Mouse (Mus musculus) heart, adult 11 months (tissue): ENCODE data around the gene Megf8.

Source experiments
- DNase-seq: peaks from one replicate; pipeline ENCODE4 v3.0.0; 2022

The Megf8 gene

DNA sequence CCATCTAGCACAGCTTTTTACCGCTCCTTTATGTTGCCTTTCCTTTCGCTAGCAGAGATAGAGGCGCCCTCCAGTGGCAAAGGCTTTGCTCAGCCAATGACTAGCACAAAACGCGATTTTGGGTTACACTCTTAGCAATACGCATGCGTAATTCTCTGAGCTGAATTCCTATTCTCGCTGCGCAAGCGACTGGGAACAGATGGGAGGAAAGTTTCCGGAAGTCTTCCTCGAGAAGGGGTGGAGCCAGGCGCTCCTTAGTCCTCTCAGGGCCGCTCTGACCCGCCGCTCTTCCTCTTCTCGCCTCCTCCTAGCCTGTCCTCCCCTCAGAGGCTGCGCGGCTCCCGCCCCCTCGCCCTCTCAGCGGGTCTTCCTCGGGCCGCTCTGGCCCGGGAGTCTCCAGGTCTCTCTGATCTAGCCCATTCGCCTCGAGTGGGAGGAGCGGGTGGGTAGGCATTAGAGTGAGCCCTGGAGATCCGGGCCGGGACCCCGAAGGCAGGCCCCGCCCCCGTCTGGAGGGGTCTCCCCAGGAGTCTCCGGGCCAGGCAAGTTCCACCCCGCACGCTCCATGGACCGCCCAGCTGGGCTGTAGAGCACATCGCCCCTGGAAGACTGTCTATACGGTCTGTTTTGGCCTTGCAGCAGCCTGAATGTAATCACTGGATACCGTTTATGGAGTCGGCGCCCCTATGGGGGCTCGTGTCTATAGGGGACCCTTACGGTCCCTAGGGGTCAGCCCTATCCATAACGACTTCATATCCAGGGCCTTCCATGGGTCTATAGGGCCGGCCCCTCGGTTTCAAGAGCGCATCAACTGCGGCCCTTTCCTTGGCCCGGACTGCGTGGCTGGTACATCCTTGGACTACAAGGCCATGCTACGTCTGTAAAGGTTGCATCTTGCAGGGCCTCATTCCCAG is at the start of gene Megf8:
TSS of gene Megf8 (plus strand) at position 633 of the 914 bp plus-strand sequence.
- DNase-seq, result peak; percentile 100

DNA sequence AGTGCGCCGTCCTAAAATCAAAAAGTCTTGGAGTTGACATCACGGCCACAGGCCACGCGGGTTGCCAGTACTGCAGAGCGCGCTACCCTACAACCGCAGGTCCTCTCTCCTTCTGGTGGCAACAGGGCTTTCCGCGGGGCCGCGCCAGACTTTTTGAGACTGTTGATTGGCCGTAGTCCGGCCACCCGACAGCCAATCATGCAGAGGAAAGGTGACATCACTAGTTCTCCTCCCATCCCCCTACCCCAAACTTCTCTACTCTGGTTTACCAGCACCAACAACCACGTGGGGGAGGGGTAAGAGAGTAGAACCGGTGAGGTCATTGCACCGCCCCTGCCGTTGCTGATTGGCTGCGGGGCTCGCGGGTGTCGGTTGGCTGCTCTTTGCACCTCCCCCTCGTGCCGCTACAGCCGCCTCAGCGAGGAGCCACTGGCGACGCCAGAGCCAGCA is 49.6 kb upstream of the Megf8 start, which contains the start of gene Cic:
TSS of gene Cic (plus strand) at position 404 of the 450 bp plus-strand sequence.
- peak; percentile 100 for DNase-seq

DNA sequence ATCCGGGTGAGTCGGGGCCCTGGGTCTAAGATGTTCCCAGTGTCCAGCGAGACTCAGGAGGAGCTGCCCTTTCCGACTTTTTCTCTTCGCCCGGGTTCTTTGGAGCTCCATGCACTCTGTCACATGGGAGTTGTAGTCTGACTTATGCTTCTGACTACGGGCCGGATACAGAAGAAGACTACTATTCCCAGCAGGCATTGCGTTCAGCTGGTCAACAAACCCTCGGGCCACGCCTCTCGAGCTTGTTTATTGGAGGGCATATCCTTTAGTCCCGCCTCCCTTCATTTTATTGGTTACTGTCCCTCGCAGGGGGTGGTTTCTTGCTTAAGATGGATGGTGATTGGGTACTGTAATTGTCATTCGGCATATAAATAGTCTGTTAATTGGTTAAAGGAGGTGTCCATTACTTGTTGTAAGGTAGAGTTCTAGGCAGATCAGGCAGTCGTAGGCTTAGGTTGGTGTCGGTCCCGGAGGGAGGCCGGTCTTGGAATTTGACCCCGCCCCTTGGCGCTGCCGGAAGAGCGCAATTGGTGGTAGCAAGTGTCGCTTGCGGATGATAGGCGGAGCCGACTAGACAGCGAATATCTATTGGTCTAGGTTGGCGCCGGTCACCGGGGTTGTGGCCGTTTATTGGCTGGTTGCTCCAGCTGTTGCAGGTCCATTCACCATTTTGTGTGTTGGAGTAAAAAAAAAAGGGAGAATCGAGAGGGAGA is 49.1 kb upstream of the Megf8 start:
- peak; percentile 100 for DNase-seq

DNA sequence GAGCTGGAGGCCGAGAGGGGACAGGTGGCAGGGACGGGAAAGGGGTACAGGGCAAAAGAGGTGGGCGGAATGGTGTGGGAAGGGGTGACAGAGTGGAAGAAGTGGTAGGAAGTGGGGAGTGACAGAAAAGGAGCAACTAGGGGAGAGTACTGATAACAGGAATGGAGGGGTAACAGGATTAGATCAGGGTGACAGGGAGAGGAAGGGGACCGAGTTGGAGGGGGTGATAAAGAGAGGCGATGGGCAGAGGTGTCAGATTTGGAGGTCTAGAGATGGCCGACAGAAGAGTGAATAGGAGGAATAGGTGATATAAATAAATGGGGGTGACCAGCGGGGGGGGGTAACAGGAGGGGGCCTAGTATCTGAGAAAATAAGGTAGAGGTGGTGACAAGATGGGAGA is 48.4 kb upstream of the Megf8 start:
- no peak for DNase-seq

DNA sequence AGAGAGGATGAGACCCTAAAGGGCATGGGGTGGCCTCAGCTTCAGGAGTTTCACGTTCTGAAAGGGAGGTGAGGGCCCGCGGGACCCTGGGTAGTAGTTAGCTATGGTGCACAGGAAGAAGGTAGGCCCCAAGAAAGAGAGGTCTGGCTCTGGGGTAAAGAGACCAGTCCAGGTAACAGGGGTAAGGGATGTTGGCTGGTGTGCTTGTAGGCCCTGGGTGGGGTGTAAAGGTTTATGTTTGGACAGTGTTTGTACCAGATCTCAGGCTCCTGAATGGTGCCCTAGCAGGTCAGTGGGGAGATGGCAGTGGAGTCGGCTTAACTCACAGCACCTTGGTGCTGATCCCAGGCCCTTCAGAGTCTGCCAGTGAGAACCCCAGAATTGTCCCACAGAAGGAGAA is 47.9 kb upstream of the Megf8 start:
- DNase-seq, result peak; percentile 93

DNA sequence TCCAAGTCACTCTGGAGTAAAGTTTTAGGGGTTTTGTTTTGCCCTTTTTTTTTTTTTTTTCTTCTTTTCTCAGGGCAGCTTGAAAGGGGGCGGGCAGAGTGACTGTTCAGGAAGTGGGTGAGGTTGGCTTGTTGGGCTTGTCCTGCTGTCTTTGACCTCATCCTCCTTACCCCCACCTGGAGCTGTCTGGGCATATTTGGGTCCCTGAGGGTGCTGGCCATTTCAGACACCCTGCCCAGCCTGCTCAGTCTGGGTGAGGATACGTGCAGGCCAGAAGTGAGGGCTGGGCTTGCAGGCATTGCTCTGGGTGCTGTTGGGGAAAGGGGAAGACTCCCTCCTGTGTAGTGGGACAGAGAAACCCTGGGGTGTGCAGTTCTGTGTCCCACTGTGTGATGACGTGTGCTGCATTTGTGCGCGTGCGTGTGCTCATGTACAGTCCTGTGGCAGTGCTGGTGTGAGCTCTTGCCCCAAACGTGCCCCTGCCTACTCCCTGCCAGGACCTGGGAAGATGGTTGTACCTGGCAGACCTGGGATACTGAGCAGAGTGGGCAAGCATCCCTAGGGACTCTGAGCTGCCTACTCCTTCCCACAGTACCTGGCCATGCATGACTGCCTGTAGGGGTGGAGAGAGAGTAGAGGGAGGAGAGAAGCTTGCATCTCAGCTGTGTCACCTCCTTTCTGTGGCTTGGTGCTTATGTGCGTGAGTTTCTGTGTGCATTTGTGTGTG is 47.3 kb upstream of the Megf8 start:
- peak; percentile 95 for DNase-seq

DNA sequence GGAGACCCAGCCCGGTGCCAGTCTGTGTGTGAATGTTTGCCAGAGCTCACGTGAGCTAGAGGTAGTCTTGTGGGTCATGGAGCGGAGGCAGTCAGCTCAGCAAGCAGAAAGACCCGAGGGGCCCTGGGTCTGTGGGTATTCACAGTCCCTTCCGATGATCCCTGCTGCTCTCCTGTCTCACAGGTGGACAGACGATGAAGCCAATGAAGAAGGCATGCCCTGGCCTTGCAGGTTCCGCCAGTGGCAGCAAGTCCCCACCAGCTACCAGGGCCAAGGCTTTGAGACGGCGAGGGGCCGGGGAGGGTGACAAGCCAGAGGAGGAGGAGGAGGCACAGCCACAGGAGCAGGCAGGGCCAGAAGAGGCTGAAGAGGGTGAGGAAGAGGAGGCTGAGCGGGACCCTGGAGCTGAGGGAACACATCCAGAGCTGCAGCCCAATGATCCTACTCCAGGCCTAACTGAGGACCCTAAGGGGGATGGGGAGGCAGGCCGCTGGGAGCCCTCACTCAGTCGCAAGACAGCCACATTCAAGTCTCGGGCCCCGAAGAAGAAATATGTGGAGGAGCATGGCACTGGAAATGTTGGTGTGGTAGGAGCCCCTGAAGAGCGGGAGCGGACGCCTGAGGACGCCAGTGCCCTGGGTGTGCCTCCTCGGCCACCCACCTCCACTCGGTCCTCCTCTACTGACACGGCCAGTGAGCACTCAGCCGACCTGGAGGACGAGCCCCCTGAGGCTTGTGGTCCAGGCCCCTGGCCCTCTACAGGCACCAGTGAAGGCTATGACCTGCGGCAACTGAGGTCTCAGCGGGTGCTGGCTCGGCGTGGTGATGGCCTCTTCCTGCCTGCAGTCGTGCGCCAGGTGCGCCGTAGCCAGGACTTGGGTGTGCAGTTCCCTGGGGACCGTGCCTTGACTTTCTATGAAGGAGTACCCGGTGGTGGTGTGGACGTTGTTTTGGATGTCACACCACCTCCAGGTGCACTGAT is 46.0 kb upstream of the Megf8 start:
- peak; percentile 93 for DNase-seq

DNA sequence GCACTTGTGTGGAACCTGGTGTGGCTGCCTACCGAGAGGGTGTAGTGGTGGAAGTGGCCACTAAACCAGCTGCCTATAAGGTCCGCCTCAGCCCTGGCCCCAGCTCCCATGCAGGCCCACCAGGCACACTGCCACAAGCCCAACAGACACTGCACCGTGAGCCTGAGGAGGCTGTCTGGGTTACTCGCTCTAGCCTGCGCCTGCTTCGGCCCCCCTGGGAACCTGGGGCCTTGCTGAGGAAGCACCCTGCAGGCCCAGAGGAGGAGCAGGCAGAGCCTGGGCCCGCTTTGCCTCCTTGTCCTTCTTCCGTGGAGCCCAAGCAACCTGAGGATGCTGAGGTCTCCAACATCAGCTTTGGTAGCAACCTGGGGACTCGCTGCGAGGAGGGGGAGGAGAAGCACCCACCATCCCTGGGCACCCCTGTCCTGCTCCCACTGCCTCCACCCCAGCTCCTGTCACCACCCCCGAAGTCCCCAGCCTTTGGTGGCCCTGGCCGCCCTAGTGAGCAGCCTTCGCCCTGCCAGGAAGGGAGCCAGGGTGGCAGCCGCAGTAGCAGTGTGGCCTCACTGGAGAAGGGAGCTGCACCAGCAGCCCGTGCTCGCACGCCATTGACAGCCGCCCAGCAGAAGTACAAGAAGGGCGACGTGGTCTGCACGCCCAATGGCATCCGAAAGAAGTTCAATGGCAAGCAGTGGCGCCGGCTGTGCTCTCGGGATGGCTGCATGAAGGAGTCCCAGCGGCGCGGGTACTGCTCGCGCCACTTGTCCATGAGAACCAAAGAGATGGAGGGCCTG is 45.1 kb upstream of the Megf8 start:
- peak; percentile 91 for DNase-seq

DNA sequence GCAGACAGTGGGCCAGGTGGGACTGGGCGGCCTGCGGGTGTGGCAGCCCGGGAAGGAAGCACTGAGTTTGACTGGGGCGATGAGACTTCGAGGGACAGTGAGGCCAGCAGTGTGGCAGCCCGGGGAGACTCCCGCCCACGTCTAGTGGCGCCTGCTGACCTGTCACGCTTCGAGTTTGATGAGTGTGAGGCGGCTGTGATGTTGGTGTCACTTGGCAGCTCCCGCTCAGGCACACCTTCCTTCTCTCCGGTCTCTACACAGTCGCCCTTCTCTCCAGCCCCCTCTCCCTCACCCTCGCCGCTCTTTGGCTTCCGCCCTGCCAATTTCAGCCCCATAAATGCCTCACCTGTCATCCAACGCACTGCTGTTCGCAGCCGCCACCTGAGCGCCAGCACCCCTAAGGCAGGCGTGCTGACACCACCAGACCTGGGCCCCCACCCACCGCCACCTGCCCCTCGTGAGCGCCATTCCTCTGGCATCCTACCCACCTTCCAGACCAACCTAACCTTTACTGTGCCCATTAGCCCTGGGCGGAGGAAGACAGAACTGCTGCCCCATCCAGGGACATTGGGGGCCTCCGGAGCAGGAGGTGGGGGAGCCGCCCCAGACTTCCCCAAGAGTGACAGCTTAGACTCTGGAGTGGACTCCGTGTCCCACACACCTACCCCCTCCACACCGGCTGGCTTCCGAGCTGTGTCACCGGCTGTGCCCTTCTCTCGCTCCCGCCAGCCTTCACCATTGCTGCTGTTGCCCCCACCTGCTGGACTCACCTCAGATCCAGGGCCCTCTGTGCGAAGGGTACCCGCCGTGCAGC is 44.3 kb upstream of the Megf8 start:
- DNase-seq, result peak; percentile 91

DNA sequence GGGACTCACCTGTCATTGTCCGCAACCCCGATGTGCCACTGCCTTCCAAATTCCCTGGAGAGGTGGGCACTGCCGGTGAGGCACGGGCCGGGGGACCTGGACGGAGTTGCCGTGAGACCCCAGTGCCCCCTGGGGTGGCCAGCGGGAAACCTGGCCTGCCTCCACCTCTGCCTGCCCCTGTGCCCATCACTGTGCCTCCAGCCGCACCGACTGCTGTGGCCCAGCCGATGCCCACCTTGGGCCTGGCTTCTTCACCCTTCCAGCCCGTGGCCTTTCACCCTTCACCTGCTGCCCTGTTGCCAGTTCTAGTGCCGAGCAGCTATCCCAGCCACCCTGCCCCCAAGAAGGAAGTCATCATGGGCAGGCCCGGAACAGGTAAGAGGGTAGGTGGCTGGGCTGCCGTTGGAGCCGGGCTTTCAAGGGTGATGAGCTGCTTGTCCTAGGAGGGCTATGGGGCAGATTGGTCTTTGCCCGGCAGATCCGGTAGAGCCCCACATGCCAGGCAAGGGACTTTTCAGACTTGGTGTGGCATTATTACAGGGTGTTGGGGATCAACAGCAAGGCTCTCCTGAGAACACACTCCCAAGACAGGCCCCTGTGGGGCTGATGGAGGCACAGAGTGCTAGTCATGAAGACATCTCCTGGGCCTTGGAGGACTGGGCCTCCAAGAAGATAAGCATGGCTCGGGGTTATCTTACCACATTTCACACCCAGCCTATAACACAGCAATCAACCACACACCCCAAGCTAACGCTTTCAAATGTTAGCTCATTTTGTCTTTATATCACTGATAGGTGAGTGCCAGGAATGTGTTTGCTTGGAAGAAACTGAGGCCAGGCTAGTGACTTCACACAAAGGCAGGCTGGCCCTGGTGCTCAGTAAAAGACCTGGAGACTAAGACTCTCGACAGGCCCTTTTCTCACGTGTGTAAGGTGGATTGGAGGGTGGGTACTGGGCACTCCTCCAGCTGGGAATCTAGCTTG is 43.4 kb upstream of the Megf8 start:
- peak; percentile 91 for DNase-seq

DNA sequence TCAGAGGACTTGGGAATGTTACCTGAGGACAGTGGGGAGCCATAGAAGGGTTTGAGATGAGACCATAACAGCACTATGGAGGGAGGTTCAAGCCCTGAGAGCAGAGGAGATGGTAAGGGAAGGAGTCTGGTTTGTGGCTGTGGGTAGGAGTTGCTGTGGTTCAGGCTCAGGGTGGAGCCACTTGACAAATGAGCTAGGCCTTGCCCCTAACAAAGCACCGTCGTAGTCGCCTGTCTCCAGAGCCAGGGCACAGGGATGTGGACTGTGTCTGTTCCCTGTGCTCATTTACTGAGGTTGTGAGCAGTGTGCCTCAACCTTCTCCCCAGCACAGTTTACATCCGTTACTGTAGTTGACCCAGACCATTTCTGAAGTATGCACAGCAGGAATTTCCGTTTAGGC is 42.4 kb upstream of the Megf8 start:
- DNase-seq, result no peak

DNA sequence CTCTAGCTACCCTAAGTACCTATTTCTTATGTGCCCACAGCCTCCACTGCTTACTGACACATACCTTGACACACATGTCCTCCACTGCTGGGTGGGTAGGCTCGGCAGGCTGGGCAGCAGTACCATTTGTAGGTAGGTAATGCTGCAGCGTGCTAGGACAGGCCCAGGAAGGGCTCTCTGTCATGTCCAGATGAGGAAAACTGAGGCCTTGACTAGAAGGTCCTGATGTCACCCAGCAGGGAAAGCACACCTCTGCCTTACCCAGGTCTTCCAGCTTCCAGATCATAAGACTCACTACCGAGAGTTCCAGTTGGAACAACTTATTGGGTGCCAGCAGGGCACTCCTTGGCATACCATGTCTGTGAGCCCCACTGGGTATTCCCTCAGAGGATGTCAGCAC is 42.0 kb upstream of the Megf8 start:
- peak; percentile 85 for DNase-seq

DNA sequence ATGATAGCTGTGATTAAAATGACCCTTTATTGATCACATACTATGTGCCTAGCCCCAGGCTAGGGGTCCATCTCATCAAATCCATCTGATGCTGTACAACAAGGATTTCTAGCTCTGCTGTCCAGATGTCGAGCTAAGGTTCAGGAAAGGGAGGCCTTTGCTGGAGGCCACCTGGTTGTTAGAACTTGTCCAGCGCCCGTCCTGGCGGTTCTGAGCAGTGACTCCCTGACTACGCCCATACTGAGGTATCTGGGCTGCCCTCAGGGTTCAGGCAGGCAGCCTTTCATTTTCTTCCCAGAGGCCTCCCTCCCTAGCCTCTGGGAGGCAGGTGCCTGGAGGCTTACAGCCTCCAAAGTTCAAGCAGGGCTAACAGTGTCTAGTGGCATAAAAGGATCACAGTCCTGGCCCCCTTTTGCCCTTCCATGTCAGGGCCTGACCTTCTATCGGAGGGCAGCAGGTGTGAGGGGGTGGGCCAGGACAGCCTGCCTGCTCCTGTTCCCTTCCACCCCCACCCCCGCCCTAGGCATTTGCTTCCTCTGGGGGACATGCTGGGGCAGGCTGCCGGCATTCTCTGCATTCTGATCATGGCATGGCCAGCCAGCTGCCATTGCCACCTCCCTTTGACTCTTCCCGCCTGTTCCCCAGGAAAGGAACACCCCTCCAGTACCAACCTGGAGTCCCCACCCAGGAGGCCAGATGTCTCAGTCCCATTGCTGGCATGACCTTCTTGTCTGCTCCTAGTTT is 41.2 kb upstream of the Megf8 start:
- peak; percentile 91 for DNase-seq

DNA sequence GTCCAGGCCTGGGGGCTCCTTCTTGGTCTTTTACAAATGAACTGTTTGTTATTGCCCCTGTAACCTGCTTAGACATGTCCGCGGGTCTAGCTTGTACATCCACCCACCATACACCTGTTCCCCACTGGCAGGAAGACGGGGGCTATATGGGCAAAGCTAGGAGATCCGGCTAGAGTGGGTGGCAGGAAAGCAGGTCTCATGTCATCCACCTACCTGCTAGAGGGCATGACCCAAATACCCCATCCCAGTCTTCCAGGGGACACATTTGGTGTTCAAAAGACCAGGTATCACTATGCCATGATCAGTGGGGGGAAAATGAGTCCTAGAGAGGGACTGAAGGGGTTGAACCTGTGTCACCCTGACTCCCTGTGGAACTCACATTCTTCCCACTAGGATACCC is 39.6 kb upstream of the Megf8 start:
- peak; percentile 93 for DNase-seq

DNA sequence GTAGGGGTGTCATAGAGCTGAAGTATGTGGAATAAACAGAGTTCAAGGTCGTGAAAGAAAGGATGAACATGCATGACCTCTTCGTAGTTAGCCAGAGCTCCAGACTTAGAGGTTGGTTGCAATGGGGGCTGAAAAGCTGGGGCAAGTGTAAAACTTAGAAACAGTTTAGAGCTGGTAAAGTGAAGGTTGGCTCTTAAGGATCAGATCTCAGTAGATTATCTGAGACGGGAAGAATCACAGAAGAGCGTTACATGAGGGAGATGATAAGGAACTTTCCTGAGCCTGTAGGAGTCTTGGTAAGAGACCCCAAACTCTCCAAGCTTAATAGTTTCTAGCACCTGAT is 39.0 kb upstream of the Megf8 start:
- DNase-seq, result no peak

DNA sequence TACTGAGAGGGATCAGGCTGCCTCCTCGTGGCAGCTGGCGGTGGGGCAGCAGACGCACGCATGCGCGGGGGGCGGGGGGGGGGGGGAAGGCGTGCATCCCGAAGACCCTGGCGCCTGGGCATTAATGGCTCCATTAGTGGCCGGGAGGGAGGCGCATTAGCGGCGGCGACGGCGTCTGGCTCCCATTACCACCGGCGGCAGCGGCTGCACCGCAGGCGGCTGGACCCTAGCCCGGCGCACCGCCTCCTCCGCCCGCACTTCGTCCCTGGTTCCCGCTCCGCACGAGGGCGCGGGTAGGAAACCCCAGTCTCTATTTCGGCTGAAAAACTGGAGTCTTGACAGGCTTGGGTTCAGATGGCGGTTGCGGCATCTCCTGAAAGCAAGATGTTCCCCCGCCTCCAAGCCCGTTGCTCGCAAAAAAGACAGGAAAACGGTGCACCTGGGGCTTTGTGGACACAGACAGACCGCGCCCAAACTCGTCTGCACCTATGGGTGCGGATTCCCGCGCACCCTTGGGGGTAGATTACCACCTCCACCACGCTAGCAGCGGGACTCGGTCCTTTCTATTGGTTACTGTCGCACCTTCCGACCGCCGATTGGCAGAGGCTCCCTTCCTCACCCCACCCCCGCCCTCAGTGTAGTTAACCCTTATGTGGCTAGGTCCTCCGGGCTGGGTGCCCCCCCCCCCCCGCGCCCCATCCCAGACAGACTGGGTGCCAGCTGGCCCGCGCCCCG is 38.5 kb upstream of the Megf8 start:
- peak; percentile 99 for DNase-seq

DNA sequence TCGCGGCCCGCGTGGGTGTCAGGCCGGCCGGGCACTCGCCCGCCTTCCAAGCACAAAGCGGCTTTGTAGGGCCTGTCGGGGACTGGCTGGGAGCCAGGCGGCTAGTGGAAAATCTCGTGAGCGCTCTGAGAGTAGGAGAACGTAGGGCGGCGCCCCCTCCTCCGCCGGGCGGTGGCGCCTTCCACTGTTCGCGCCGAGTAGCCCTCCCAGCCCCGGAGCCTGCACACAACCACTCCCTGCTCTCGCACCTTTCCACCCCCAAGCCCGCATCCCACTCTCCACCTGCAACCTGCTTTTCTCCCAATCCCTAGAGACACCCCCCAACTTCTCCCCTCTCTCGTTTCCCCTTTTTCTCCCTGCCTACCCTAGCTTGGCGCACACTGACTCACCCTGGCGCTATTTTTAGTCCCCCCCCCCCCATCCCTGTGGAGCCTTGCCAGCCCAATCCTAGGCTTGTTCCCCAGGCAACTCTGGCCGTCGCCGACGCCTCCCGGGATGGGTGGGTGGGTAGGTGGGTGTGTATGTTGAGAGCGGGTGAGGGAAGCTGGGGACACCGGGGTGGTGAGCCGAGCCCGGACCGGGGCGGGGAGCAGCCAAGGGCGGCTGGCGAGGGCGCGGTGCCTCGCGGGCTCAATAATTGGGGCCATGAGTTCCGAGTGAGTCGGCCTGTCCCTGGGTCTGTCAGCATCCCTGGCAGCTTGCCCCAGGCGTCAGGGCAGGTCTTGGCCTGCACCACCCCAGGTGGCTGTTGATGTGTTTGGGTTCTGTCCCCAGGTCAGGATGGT is 37.7 kb upstream of the Megf8 start:
- peak; percentile 99 for DNase-seq
